Mouse (Mus musculus): ENCODE data around the gene Smyd3. TPM values are rescaled to one million over a fixed set of nuclear protein-coding genes. Genes with fewer than 3 reads are reported as not detected.

Smyd3 gene
- 9.5 and 9.7 TPM in 2 replicates for polyA plus RNA-seq (2016; fragmentation: Nextera tagmentation; extraction: Ambion mirVana)

- no peaks in the 10 kb centered on the region for H3K27me3 ChIP-seq (replicated peaks)
- WGBS (ENCODE audit: insufficient replicate concordance), result 4% methylated on average over 39 of the region's 39 CpGs
- peaks cover 10% of the 10 kb centered on the region for H3K4me1 ChIP-seq
- H3K4me3 ChIP-seq, result peak within 1 kb of the TSS; percentile 76
- ATAC-seq, result peak; percentile 91
- H3K4me2 ChIP-seq, result peak within 1 kb of the TSS; percentile 97
- H3K27ac ChIP-seq, result peak within 1 kb of the TSS; percentile 80
- H3K9ac ChIP-seq, result peak within 1 kb of the TSS; percentile 81
- no peaks in the 10 kb centered on the region for H3K9me3 ChIP-seq (replicated peaks)
- H3K36me3 ChIP-seq, result no peaks in the 10 kb centered on the region
These were observed at the start of gene Smyd3 for GRCm38 (mm10) chr1:179517713-179518465. Gene Smyd3 (minus strand): TSS chr1:179518041.

- H3K9me3 ChIP-seq (replicated peaks), result no peaks in the 10 kb centered on the region
- no peak overlapping the region for H3K4me3 ChIP-seq
- H3K36me3 ChIP-seq, result no peaks in the 10 kb centered on the region
- H3K4me1 ChIP-seq, result peaks cover 52% of the 10 kb centered on the region
- no peak overlapping the region for H3K9ac ChIP-seq
- H3K27ac ChIP-seq, result no peak overlapping the region
- no peak for ATAC-seq
- 73% methylated on average over 7 of the region's 7 CpGs for WGBS (ENCODE audit: insufficient replicate concordance)
- H3K4me2 ChIP-seq, result no peak overlapping the region
- H3K27me3 ChIP-seq (replicated peaks), result no peaks in the 10 kb centered on the region
These were observed 49.7 kb upstream of the Smyd3 start for GRCm38 (mm10) chr1:179567558-179567957.

DNA sequence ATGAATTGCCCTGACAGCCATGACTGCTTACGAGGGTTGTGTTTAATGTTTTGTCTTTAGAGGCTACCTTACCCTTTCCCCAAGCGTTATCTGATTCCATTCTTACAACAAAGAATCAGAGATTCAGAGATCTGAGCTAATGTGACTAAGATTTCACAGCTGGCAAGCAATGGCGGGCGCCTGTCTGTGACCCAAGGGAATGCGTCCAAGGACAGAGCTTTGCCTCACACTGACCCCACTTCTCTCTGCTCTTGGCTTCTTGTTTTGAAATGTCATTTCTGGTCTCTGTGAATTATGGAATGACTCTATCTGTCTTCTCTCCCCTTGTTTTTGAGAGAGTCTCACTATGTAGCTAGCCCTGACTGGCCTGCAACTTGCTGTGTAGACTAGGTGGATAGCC, 46.1 kb upstream of the Smyd3 start:
- WGBS (ENCODE audit: insufficient replicate concordance), result 84% methylated on average over 5 of the region's 5 CpGs
- Histone ChIP-seq H3K9ac (no peak overlapping the region), H3K27ac (no peak overlapping the region), H3K36me3 (no peaks in the 10 kb centered on the region; the same call in 1 of the 2 replicates), H3K4me2 (no peak overlapping the region), H3K4me3 (no peak overlapping the region), H3K9me3 (replicated peaks) (no peaks in the 10 kb centered on the region), H3K4me1 (peaks cover 45% of the 10 kb centered on the region), H3K27me3 (replicated peaks) (no peaks in the 10 kb centered on the region)
- no peak for ATAC-seq

GRCm38 (mm10) chr1:179563211-179563610, 45.4 kb upstream of the Smyd3 start:
- no peak overlapping the region for H3K4me3 ChIP-seq
- H3K4me1 ChIP-seq, result peaks cover 38% of the 10 kb centered on the region
- no peak overlapping the region for H3K4me2 ChIP-seq
- H3K27ac ChIP-seq, result no peak overlapping the region
- 78% methylated on average over 4 of the region's 4 CpGs for WGBS (ENCODE audit: insufficient replicate concordance)
- H3K36me3 ChIP-seq, result no peaks in the 10 kb centered on the region; the same call in 1 of the 2 replicates
- ATAC-seq, result no peak; the same call in 1 of the 2 replicates
- no peaks in the 10 kb centered on the region for H3K27me3 ChIP-seq (replicated peaks)
- H3K9ac ChIP-seq, result no peak overlapping the region
- no peaks in the 10 kb centered on the region for H3K9me3 ChIP-seq (replicated peaks)

DNA sequence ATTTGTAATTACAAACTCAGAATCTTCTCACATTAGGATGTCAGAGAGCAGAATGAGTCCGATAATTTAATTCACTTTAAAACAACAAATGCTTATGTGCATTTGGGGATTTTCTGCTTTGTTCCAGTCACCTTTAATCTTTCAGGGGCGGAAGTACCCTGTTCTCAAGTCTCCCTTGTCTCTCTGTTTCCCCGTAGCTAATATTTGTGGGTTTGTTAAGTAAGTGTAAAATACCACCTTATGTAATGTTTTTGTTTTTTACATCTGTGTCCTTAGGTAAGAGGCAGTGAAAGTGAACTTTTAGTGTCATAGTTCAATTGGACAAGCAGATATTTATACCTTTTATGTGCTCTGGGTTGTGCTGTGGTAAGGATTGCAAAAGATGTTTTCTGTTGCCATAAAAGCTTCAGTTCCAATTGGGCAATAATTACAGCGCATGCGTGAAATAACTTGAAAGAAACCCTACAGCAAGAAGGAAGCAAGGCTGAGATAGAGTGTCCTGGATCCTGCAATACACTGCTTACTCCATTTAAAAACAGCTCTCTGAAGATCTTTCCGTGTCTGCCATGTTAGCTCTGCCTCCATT, 43.1 kb upstream of the Smyd3 start:
- Histone ChIP-seq H3K4me2 (no peak overlapping the region), H3K36me3 (no peaks in the 10 kb centered on the region; the same call in 1 of the 2 replicates), H3K9ac (no peak overlapping the region), H3K27ac (no peak overlapping the region), H3K9me3 (replicated peaks) (no peaks in the 10 kb centered on the region), H3K4me1 (peaks cover 24% of the 10 kb centered on the region; the same call in 1 of the 2 replicates), H3K27me3 (replicated peaks) (no peaks in the 10 kb centered on the region), H3K4me3 (no peak overlapping the region)
- 86% methylated on average over 6 of the region's 6 CpGs for WGBS (ENCODE audit: insufficient replicate concordance)
- no peak for ATAC-seq

DNA sequence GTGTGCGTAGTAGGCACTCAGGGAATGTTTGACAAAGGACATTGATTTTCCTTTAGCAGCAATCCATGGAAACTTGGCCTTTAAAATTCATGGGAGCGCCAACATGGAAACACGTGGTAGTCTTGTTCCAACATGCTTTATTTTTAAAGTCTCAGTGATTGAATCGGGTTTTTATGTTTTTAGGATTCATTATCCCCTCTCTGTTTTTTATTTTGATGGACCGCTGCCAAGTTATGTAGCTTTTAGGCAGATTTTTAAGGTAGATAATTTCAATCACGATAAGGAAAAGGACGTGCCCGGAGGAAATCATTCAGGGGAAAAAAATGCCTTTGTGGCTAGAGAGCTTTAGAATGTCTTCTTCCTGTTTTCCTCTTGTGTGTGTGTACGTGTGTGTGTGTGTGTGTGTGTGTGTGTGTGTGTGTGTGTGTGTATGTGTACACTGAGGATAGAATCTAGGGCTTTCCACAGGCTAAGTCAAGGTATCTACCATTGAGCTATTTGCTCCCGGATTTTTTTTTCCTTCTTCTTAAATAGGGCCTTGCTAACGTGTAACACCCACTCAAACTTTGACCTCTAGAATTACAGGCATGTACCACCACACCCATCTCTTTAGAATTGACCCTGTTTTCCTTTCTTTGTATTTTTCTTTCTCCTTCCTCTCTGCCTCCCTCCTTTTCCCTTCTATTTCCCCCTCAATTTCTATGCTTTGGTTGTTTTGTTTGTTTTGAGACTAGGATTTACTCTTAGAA, 41.8 kb upstream of the Smyd3 start:
- Histone ChIP-seq H3K4me2 (no peak overlapping the region), H3K27ac (no peak overlapping the region), H3K9me3 (replicated peaks) (no peaks in the 10 kb centered on the region), H3K27me3 (replicated peaks) (no peaks in the 10 kb centered on the region), H3K4me3 (no peak overlapping the region), H3K9ac (no peak overlapping the region), H3K4me1 (peaks cover 23% of the 10 kb centered on the region; the same call in 1 of the 2 replicates), H3K36me3 (no peaks in the 10 kb centered on the region; the same call in 1 of the 2 replicates)
- no peak for ATAC-seq
- WGBS (ENCODE audit: insufficient replicate concordance), result 72% methylated on average over 11 of the region's 11 CpGs

- H3K27ac ChIP-seq, result no peak overlapping the region
- H3K4me1 ChIP-seq, result peaks cover 43% of the 10 kb centered on the region
- no peaks in the 10 kb centered on the region for H3K36me3 ChIP-seq
- H3K4me3 ChIP-seq, result no peak overlapping the region
- no peaks in the 10 kb centered on the region for H3K9me3 ChIP-seq (replicated peaks)
- 72% methylated on average over 3 of the region's 3 CpGs for WGBS (ENCODE audit: insufficient replicate concordance)
- H3K4me2 ChIP-seq, result no peak overlapping the region
- ATAC-seq, result no peak
- H3K9ac ChIP-seq, result no peak overlapping the region
- H3K27me3 ChIP-seq (replicated peaks), result no peaks in the 10 kb centered on the region
These were observed 39.1 kb upstream of the Smyd3 start for GRCm38 (mm10) chr1:179556921-179557320.

DNA sequence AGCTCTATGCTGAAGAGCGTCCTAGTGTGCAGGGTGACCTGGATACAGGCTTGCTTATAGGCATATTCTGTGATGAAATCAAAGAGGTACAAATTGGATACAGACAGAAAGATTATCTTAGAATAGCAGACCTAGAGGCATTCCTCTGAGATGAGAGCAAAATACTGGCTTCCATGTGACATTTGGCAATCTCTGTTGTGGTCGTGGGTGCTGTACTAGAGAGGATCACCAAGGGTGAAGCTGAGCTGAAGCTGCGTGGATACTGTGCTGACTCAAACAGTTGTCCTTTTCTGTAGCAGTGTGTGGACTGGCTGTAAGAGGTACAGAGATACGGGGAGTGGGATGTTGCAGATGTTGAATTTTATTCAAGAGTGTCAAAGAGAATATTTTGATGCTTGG, 36.1 kb upstream of the Smyd3 start:
- Histone ChIP-seq H3K4me1 (peaks cover 61% of the 10 kb centered on the region), H3K4me2 (no peak overlapping the region), H3K9me3 (replicated peaks) (no peaks in the 10 kb centered on the region), H3K9ac (peak overlapping the region; percentile 14; the same call in 1 of the 2 replicates), H3K27ac (peak overlapping the region; percentile 62; the same call in 1 of the 2 replicates), H3K4me3 (no peak overlapping the region), H3K27me3 (replicated peaks) (no peaks in the 10 kb centered on the region), H3K36me3 (peaks cover 5% of the 10 kb centered on the region; the same call in 1 of the 2 replicates)
- no peak for ATAC-seq
- WGBS (ENCODE audit: insufficient replicate concordance), result 63% methylated on average over 4 of the region's 4 CpGs

DNA sequence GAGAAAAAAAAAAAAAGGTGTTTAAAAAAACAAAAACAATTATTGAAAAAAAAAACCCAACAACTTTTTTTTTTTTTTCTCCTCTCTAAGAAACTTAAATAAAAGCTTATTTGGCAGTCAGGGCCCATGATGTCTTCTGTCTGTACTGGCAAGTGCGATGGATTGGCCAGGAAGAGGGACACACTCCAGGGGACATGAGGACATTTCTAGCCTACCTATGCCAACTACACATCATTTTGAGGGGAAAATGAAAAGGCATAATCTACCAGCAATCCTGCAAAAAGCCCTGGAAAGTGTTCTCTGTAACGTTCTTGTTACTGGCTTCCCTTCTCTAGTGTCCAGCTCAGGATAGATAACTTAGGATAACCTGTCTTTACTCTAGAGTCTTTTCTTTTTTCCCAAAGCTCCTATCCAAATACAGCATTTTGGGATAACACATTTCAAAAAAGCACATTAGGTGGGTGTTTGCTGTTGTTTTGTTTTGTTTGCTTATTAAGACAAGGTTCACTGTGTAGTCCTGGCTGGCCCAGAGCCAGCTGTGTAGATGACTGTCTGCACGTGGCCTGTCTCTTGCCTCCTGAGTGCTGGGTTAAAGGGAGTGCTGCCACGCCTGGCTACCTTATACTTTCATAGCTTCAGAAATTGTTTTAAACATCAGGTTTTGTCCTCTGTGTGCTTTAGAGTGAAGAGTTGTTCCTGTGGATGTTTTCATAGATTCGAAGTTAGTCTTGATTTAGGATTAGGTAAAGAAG, 35.5 kb upstream of the Smyd3 start:
- Histone ChIP-seq H3K27ac (peak overlapping the region; percentile 62), H3K9ac (0 out of 2 replicates have a peak overlapping the region, but pooled peaks have one; percentile 14), H3K27me3 (replicated peaks) (no peaks in the 10 kb centered on the region), H3K9me3 (replicated peaks) (no peaks in the 10 kb centered on the region), H3K4me1 (peaks cover 66% of the 10 kb centered on the region), H3K36me3 (peaks cover 6% of the 10 kb centered on the region; the same call in 1 of the 2 replicates), H3K4me3 (no peak overlapping the region), H3K4me2 (0 out of 2 replicates have a peak overlapping the region, but pooled peaks have one; percentile 60)
- ATAC-seq, result no peak
- 68% methylated on average over 5 of the region's 5 CpGs for WGBS (ENCODE audit: insufficient replicate concordance)

DNA sequence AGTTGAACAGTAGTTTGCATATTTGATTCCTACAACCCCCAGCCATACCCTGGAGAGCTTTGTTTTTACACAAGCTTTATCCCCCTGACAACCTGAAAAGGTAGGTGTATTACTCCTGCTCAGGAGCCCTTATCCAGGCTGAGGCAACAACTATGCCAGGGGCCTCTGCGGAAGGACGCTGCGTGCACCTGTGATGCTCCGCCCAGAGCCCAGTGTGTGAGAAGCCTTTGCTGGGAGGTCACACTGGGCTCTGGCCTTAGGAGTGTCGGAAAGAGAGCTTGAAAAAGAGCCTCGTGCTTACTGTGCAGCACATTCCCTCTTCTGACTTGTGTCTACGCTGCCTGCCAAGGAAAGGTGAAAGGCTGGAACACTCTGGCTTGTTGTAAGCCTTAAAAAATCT, 34.9 kb upstream of the Smyd3 start:
- Histone ChIP-seq H3K27me3 (replicated peaks) (no peaks in the 10 kb centered on the region), H3K36me3 (peaks cover 9% of the 10 kb centered on the region; the same call in 1 of the 2 replicates), H3K4me2 (peak overlapping the region; percentile 60), H3K27ac (peak overlapping the region; percentile 90), H3K9me3 (replicated peaks) (no peaks in the 10 kb centered on the region), H3K4me3 (no peak overlapping the region), H3K9ac (peak overlapping the region; percentile 56), H3K4me1 (peaks cover 72% of the 10 kb centered on the region)
- 53% methylated on average over 7 of the region's 7 CpGs for WGBS (ENCODE audit: insufficient replicate concordance)
- ATAC-seq, result peak; percentile 74

DNA sequence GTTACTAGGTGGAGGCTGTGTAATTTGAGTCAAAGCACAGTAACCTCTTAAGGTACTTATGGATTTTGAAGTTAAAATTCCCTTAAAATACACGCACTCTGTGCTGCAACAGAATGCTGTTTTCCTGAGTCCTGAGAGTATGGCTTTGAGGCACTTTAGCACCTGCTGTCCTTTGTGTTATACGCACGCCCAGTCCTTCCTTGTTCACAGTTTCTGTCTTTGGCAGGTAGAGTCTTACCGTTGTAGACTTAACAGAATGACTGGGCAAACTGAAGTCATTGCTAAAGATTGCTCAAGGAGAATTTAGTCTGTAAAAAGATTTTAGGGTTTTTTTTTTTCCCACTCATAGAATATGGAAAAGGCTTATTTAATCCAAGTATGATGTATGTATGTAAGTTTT, 34.1 kb upstream of the Smyd3 start:
- H3K36me3 ChIP-seq, result peaks cover 9% of the 10 kb centered on the region; the same call in 1 of the 2 replicates
- peak overlapping the region; percentile 60 for H3K4me2 ChIP-seq
- 52% methylated on average over 4 of the region's 4 CpGs for WGBS (ENCODE audit: insufficient replicate concordance)
- H3K4me1 ChIP-seq, result peaks cover 76% of the 10 kb centered on the region
- peak overlapping the region; percentile 56 for H3K9ac ChIP-seq
- H3K4me3 ChIP-seq, result peak overlapping the region; percentile 26
- H3K27ac ChIP-seq, result peak overlapping the region; percentile 90
- H3K9me3 ChIP-seq (replicated peaks), result no peaks in the 10 kb centered on the region
- no peaks in the 10 kb centered on the region for H3K27me3 ChIP-seq (replicated peaks)
- ATAC-seq, result no peak

Measured in liver, embryonic 12.5 days (tissue).